Mouse (Mus musculus): Measurements from ENCODE around the gene Zc3h13. TPM values are rescaled to one million over a fixed set of nuclear protein-coding genes. Genes with fewer than 3 reads are reported as not detected.

The Zc3h13 gene
- polyA plus RNA-seq, 1 experiment from 2014 or later = 49.5 TPM

Small RNAs within 50 kb of the gene (microRNA-seq; reads per million reads assigned to microRNA genes)
- not detected for gene Gm44482

Other genes starting within 250 kb of the Zc3h13 start
- gene Lrrc63, start 153.5 kb upstream of the Zc3h13 start, polyA plus RNA-seq (2015; fragmentation: Nextera tagmentation; extraction: Ambion mirVana) = 0.08 and 0.14 TPM in 2 replicates
- gene Lcp1, start 153.3 kb upstream of the Zc3h13 start, polyA plus RNA-seq (2015; fragmentation: Nextera tagmentation; extraction: Ambion mirVana) = 15.6 and 16.0 TPM in 2 replicates
- not detected in 2 replicates for gene Cpb2, start 42.1 kb upstream of the Zc3h13 start, polyA plus RNA-seq (2015; fragmentation: Nextera tagmentation; extraction: Ambion mirVana)
- gene Siah3, start 171.6 kb downstream of the Zc3h13 start, polyA plus RNA-seq (2015; fragmentation: Nextera tagmentation; extraction: Ambion mirVana) = 4.0 and 4.5 TPM in 2 replicates

Data from hindbrain, embryonic 13.5 days (tissue).